Mouse (Mus musculus): ENCODE measurements at regions not wholly inside any gene's neighbourhood (a gene's known extent, or its start where the extent isn't known, plus 50 kb on each side); places are given as distances from the start of the nearest gene placed in this dataset.

DNA sequence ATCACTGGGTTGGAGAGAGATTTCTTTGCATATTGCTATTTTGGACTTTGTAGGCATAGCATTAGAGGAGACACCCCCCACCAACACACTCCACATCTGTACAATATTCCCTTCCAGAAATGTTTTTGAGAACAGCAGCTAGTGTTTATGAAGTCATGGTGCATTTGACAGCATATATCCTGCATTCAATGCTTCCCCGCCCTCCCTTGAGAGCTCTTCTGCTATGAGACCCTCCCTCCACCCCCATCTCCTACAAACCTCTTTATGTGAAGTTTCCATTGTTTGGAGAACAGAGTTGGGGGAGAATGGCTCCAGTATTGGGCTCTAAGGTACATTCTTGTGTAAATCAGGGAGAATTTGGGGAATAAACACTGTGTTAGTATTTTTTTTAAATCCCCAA, 252.9 kb upstream of the Auts2 start:
- Histone ChIP-seq H3K27me3 (ENCODE audit: poor library complexity, severe bottlenecking) (no peaks in the 10 kb centered on the region), H3K4me1 (no peaks in the 10 kb centered on the region), H3K36me3 (replicated peaks) (no peaks in the 10 kb centered on the region), H3K4me3 (no peak overlapping the region), H3K9me3 (0 out of 2 replicates have a peak, but pooled peaks cover 6% of the 10 kb centered on the region), H3K27ac (no peak overlapping the region)
- DNase-seq (ENCODE audit: extremely low spot score, low spot score) = no peak
- WGBS = 82% methylated on average over 1 of the region's 1 CpGs

DNA sequence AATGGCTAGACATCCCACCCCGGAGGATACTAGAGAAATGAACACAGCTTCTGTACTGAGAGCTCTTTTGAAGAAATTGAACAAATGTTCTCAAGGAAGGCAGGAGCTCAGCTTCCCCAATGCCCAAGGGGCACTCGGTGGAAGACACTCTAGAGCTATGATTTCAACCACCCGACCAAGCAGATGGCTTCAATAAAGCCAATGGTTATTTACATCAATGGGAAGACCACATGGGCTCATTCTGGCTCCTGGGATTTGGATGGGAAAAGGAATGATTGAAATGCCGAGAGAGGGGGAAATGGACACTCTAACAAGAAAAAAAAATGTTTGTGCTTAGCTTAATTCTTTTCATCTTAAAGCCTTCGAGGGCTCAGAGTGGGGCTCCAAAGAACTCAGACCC, 249.3 kb upstream of the Auts2 start:
- WGBS = 63% methylated on average over 5 of the region's 5 CpGs
- no peak overlapping the region for H3K27ac ChIP-seq
- H3K4me1 ChIP-seq = no peaks in the 10 kb centered on the region
- H3K4me3 ChIP-seq = no peak overlapping the region
- H3K9me3 ChIP-seq = no peaks in the 10 kb centered on the region
- no peaks in the 10 kb centered on the region for H3K36me3 ChIP-seq (replicated peaks)
- H3K27me3 ChIP-seq (ENCODE audit: poor library complexity, severe bottlenecking) = no peaks in the 10 kb centered on the region
- DNase-seq (ENCODE audit: extremely low spot score, low spot score) = no peak

DNA sequence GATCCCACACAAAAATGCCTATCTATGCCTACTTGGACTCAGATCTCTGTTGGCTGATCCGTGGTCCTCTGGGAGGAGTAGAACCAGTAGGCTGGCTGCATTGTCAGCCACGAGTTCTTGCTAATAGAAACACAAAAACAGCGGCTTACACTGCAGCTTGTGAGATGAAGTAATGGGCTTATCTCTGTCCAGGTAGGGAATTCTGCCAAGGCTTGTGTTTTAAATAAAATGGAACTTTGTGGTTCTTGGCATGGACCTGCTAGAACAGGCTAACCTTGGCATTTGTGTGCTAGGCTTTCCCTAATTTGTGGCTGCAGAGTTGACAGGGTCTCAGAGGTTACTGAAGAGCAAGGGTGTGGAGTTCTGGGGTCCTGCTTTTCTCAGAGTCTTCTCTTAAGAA, 242.1 kb upstream of the Auts2 start:
- WGBS = 75% methylated on average over 3 of the region's 3 CpGs
- Histone ChIP-seq H3K4me1 (peaks cover 5% of the 10 kb centered on the region; the same call in 1 of the 2 replicates), H3K4me3 (no peak overlapping the region), H3K27ac (no peak overlapping the region), H3K36me3 (replicated peaks) (no peaks in the 10 kb centered on the region), H3K9me3 (no peaks in the 10 kb centered on the region), H3K27me3 (ENCODE audit: poor library complexity, severe bottlenecking) (no peaks in the 10 kb centered on the region)
- DNase-seq (ENCODE audit: extremely low spot score, low spot score) = no peak

DNA sequence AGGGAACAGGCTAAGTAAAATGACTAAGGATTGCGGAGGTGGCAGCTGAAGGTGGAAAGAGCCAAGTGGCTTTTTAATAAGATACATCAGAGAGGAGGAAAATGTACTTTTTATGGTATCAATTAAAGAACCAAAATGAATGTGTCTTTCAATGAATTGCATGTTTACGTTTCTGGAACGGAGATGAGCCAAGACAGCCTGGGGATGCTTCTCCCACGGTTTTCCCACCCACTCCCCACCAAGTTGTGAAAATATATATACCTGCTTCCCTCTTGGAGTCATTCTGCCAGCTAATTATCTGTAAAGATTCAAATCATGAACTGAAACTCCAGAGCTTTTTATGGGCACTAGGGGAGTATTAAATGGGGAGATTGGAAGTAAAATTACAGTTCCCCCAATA, 241.6 kb upstream of the Auts2 start:
- no peaks in the 10 kb centered on the region for H3K27me3 ChIP-seq (ENCODE audit: poor library complexity, severe bottlenecking)
- H3K9me3 ChIP-seq = no peaks in the 10 kb centered on the region
- no peak overlapping the region for H3K4me3 ChIP-seq
- no peaks in the 10 kb centered on the region for H3K36me3 ChIP-seq (replicated peaks)
- WGBS = 85% methylated on average over 4 of the region's 4 CpGs
- no peak for DNase-seq (ENCODE audit: extremely low spot score, low spot score)
- no peak overlapping the region for H3K27ac ChIP-seq
- H3K4me1 ChIP-seq = peaks cover 5% of the 10 kb centered on the region; the same call in 1 of the 2 replicates

DNA sequence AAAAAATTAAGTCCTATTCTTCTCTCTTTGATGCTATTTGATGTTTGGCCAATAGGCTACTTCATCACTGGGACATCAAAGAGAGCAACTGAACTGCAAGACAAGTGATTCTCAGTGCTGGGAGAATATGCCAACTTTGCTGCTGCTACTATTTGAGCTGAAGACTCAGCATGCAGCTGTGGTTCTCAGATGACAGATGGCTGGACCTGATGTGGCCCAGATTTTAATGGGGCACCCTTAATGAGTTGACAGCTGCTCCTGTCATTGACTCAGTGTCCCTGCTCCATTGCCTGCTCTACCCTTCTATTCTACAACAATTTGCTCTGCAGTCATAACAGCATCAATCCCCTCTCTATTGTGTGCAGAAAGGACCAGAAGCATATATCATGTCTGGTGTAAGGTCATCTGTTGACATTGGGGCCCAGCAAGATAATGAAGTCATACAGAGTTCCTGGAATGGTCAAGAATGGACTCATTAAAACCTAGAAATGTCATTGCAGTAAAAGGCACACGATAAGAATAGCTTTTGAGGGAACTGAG, 231.1 kb upstream of the Auts2 start:
- no peaks in the 10 kb centered on the region for H3K27me3 ChIP-seq (ENCODE audit: poor library complexity, severe bottlenecking)
- H3K36me3 ChIP-seq (replicated peaks) = no peaks in the 10 kb centered on the region
- H3K9me3 ChIP-seq = no peaks in the 10 kb centered on the region
- DNase-seq (ENCODE audit: extremely low spot score, low spot score) = no peak
- no peaks in the 10 kb centered on the region for H3K4me1 ChIP-seq
- no peak overlapping the region for H3K4me3 ChIP-seq
- WGBS = 86% methylated on average over 1 of the region's 1 CpGs
- no peak overlapping the region for H3K27ac ChIP-seq

DNA sequence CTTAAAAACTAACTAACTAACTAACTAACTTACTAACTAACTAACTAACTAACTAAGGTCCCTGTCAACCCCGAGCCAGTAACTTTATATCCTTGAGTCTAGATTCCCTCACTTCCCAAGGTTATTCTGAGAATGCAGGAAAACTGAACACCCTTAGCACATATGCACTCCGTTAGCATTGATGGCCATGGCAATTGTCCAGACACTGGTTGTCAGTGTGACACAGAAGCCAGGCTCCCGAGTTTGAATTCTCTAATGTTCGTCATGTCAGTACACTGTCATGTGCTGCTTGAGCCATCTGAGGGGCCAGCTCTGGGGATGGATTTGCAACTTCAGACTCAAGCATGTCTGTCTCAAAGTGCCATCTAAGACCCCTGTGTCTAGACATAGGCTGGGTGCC, 217.3 kb upstream of the Auts2 start:
- H3K4me1 ChIP-seq = no peaks in the 10 kb centered on the region
- H3K27me3 ChIP-seq (ENCODE audit: poor library complexity, severe bottlenecking) = no peaks in the 10 kb centered on the region
- no peaks in the 10 kb centered on the region for H3K9me3 ChIP-seq
- DNase-seq (ENCODE audit: extremely low spot score, low spot score) = no peak
- no peaks in the 10 kb centered on the region for H3K36me3 ChIP-seq (replicated peaks)
- 83% methylated on average over 4 of the region's 4 CpGs for WGBS
- no peak overlapping the region for H3K4me3 ChIP-seq
- H3K27ac ChIP-seq = no peak overlapping the region

DNA sequence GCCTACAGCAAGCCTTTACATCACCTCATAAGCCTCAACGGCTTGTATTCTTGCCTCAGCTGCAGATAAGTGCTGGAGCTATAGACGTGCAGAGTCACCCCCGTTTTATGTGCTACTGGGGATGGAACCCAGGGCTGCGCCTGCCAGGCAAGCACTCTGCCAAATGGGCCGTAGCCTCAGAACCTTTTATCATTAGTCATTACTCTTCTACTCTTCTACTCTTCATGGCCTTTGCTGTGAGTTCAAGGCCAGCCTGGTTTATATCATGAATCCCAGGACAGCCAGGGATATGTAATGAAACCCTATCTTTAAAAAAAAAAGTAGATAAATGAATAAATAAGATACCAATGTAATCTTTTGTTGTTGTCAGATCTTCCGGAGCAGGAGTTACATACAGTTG, 216.6 kb upstream of the Auts2 start:
- H3K4me3 ChIP-seq = no peak overlapping the region
- no peak overlapping the region for H3K27ac ChIP-seq
- no peak for DNase-seq (ENCODE audit: extremely low spot score, low spot score)
- H3K27me3 ChIP-seq (ENCODE audit: poor library complexity, severe bottlenecking) = no peaks in the 10 kb centered on the region
- 88% methylated on average over 6 of the region's 6 CpGs for WGBS
- H3K36me3 ChIP-seq (replicated peaks) = no peaks in the 10 kb centered on the region
- peaks cover 2% of the 10 kb centered on the region for H3K4me1 ChIP-seq
- H3K9me3 ChIP-seq = no peaks in the 10 kb centered on the region

DNA sequence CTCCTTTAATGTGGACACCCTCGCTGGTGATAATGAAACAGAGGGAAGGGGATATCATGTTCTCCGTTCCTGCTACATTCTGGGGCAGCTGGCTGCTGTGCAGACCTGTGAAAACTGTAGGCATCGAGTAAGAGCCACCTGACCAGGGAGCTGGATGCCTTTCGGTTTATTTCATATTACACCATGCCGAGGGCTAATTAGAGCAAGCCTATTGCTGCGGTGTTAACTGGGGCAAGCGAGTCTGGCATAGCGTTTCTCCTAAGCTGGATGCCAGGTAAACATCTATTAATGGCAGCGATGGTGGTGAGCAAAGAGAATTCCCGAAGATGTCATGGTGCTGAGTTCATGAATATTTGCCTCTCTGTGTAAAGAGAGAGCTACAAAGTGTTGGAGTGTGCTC, 215.8 kb upstream of the Auts2 start:
- Histone ChIP-seq H3K9me3 (no peaks in the 10 kb centered on the region), H3K36me3 (replicated peaks) (no peaks in the 10 kb centered on the region), H3K27me3 (ENCODE audit: poor library complexity, severe bottlenecking) (no peaks in the 10 kb centered on the region), H3K4me1 (peaks cover 4% of the 10 kb centered on the region), H3K27ac (no peak overlapping the region), H3K4me3 (no peak overlapping the region)
- WGBS = 88% methylated on average over 10 of the region's 10 CpGs
- no peak for DNase-seq (ENCODE audit: extremely low spot score, low spot score)

DNA sequence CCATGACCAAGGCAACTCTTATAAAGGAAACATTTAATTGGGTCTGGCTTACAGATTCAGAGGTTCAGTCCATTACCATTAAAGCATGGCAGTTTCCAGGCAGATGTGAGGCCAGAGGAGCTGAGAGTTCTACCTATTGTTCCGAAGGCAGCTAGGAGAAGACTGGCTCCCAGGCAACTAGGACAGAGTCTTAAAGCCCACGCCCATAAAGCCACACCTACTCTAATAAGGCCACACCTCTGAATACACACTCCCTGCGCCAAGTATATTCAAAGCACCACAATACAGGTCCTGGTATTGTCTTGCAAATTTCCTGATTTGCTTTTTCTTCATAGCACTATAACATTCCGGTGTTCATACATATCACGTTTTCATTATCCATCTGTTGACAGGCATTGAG, 194.8 kb upstream of the Auts2 start:
- 90% methylated on average over 5 of the region's 5 CpGs for WGBS
- Histone ChIP-seq H3K4me1 (no peaks in the 10 kb centered on the region), H3K27me3 (ENCODE audit: poor library complexity, severe bottlenecking) (no peaks in the 10 kb centered on the region), H3K36me3 (replicated peaks) (no peaks in the 10 kb centered on the region), H3K9me3 (no peaks in the 10 kb centered on the region), H3K27ac (no peak overlapping the region), H3K4me3 (no peak overlapping the region)
- no peak for DNase-seq (ENCODE audit: extremely low spot score, low spot score)

DNA sequence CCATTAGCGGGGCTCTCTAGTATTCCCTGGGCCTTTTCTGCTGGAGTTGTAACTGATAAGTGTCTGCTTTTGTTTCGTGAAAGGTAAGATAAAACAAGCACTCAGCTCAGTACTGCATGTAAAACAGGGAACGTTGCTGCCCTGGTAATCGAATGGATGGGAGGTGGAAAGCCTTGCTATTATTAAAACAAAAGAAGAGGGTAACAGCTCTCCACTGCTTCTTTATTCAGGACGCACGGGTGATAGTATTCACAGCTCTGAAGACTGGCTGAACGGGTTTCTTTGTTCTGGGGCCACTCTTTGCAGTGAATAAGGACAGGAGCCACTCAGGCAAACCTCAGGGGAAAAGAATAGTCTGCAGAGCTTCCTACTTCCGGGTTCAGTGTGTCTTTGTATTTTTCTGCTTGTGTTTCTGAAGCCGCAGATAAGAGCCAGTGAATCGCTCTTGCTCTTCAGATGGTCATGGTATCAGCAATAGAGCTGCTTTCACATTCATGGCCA, 185.6 kb upstream of the Auts2 start:
- DNase-seq (ENCODE audit: extremely low spot score, low spot score) = no peak
- 33% methylated on average over 10 of the region's 10 CpGs for WGBS
- Histone ChIP-seq H3K27me3 (ENCODE audit: poor library complexity, severe bottlenecking) (no peaks in the 10 kb centered on the region), H3K9me3 (no peaks in the 10 kb centered on the region), H3K27ac (no peak overlapping the region), H3K4me1 (peaks cover 12% of the 10 kb centered on the region; the same call in 1 of the 2 replicates), H3K36me3 (replicated peaks) (no peaks in the 10 kb centered on the region), H3K4me3 (no peak overlapping the region)

DNA sequence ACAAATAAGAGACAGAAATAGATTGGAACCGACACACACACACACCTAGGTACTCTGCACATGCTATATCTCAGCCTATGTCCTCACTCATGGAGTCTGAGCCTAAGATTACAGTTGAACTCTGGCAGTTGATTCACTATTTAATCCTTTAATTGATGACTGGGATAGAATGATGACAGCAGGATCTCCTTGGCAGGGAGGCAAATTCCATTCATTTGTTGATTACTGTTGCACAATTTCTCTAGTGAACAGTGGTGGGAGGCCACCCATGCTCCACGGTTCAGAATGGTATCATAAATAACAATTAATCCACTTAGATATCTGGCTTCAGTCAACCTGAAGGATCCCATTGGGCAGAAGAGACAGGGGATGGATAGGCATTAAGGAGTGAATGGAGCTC, 181.3 kb upstream of the Auts2 start:
- Histone ChIP-seq H3K4me3 (no peak overlapping the region), H3K27ac (no peak overlapping the region), H3K9me3 (no peaks in the 10 kb centered on the region), H3K4me1 (peaks cover 12% of the 10 kb centered on the region; the same call in 1 of the 2 replicates), H3K36me3 (replicated peaks) (no peaks in the 10 kb centered on the region), H3K27me3 (ENCODE audit: poor library complexity, severe bottlenecking) (no peaks in the 10 kb centered on the region)
- 78% methylated on average over 2 of the region's 2 CpGs for WGBS
- DNase-seq (ENCODE audit: extremely low spot score, low spot score) = no peak

DNA sequence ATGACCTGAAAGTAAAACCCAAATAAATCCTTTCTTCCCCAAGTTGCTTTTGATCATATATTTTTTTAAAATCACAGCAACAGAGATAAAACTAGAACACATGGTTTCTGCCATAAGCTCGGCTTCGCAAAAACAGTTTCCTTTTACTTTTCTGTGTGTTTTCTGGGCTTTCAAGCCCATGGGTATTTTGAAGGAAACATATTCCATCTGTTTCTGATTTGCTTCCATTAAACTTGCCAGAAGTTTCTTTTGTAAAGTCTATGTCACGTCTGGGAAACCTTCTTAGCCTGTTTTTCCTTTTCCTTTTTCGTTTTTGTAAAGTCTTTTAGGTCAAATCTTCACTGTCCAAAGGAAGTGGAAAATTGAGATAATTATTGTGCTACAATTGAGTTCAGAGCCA, 167.2 kb upstream of the Auts2 start:
- Histone ChIP-seq H3K4me1 (peaks cover 7% of the 10 kb centered on the region), H3K27ac (no peak overlapping the region)

DNA sequence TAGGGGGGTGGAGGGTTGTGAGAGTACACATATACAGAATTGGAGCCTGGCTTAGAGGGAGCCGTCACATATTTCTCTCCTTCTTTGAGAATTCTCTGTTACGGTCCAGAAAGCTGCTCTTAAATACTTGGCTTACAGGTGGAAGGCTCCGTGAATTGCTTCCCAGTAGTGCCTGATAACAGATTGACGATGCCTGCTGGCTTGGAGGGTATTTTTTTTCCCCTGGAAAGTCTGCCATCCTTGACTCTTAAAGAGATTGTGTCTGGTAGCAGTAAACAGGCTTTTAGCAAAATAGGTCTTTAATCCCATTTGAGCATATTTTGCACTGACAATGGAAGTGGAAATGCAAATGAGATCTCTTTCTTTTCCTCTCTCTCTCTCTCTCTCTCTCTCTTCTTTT, 164.4 kb upstream of the Auts2 start:
- 76% methylated on average over 4 of the region's 4 CpGs for WGBS
- no peak for DNase-seq (ENCODE audit: extremely low spot score, low spot score)
- no peak overlapping the region for H3K4me3 ChIP-seq
- H3K27ac ChIP-seq = no peak overlapping the region
- no peaks in the 10 kb centered on the region for H3K27me3 ChIP-seq (ENCODE audit: poor library complexity, severe bottlenecking)
- H3K9me3 ChIP-seq = peaks cover 4% of the 10 kb centered on the region; the same call in 1 of the 2 replicates
- peaks cover 7% of the 10 kb centered on the region for H3K4me1 ChIP-seq
- no peaks in the 10 kb centered on the region for H3K36me3 ChIP-seq (replicated peaks)

More for the DNA sequence above, 167.2 kb upstream of the Auts2 start:
- WGBS = 74% methylated on average over 4 of the region's 4 CpGs
- Histone ChIP-seq H3K36me3 (replicated peaks) (no peaks in the 10 kb centered on the region), H3K9me3 (peaks cover 4% of the 10 kb centered on the region; the same call in 1 of the 2 replicates), H3K27me3 (ENCODE audit: poor library complexity, severe bottlenecking) (no peaks in the 10 kb centered on the region), H3K4me3 (no peak overlapping the region)
- no peak for DNase-seq (ENCODE audit: extremely low spot score, low spot score)

Measured in forebrain, embryonic 10.5 days (tissue).